Mouse (Mus musculus): ENCODE results near the gene Pgbd5. TPM values are rescaled to one million over a fixed set of nuclear protein-coding genes. Genes with fewer than 3 reads are reported as not detected.

Gene Pgbd5
- polyA plus RNA-seq, 1 experiment from 2014 or later, result 3.2 TPM

DNA sequence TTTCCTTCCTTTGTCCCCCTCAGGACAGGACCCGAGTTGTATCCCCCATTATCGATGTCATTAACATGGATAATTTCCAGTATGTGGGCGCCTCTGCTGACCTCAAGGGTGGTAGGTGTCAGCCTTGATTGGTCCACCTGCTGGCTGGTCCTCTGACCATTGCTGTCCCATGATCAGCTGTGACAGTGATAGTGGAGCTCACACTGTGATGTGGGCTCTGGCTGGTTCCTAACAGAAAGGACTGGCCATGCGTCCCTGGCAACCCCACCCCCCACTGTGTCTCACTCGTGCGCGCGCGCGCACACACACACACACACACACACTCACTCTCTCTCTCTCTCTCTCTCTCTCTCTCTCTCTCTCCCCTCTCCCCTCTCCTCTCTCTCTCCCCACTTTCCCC lies 109.8 kb downstream of the Pgbd5 start:
- ATAC-seq (ENCODE audit: insufficient number of reproducible peaks, insufficient read depth, low FRiP score, low read depth), result no peak
- no peaks in the 10 kb centered on the region for H3K27me3 ChIP-seq (ENCODE audit: control insufficient read depth, insufficient read depth, low read length)
- WGBS, result 86% methylated on average over 10 of the region's 10 CpGs

DNA sequence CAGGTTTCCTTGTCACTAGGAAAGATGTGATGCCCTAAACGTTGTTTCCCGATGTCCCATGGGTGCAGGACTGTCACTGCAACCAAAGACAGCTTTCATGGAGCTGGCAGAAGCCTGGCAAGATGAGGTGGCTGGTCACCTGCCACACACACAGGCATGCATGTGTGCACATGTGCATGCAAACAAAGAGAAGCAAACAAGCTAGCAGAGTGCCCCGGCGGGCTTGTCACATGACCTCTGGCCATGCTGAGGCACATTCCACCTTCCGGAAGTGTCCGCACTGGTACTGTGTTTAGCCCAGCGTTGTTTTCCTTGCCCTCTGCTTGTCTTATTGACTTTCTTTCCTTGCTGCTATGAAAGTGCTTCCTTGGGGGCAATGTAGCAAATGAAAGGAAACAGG lies 111.2 kb downstream of the Pgbd5 start:
- Histone ChIP-seq H3K4me3 (ENCODE audit: low read depth, low read length) (no peak overlapping the region), H3K9ac (replicated peaks; ENCODE audit: low read depth, low read length) (no peak overlapping the region), H3K27me3 (ENCODE audit: control insufficient read depth, insufficient read depth, low read length) (no peaks in the 10 kb centered on the region), H3K4me2 (replicated peaks; ENCODE audit: low read depth, low read length) (no peak overlapping the region), H3K9me3 (ENCODE audit: control insufficient read depth, low read depth, low read length) (no peaks in the 10 kb centered on the region), H3K27ac (ENCODE audit: low read length) (no peak overlapping the region), H3K4me1 (ENCODE audit: control insufficient read depth, insufficient read depth, low read length) (no peaks in the 10 kb centered on the region), H3K36me3 (ENCODE audit: control insufficient read depth, insufficient read depth, low read length) (peaks cover 22% of the 10 kb centered on the region)
- no peak for ATAC-seq (ENCODE audit: insufficient number of reproducible peaks, insufficient read depth, low FRiP score, low read depth)
- 75% methylated on average over 7 of the region's 7 CpGs for WGBS

More for the DNA sequence above, 109.8 kb downstream of the Pgbd5 start:
- H3K9me3 ChIP-seq (ENCODE audit: control insufficient read depth, low read depth, low read length), result no peaks in the 10 kb centered on the region
- H3K27ac ChIP-seq (ENCODE audit: low read length), result no peak overlapping the region
- H3K9ac ChIP-seq (replicated peaks; ENCODE audit: low read depth, low read length), result no peak overlapping the region
- H3K4me3 ChIP-seq (ENCODE audit: low read depth, low read length), result no peak overlapping the region
- no peaks in the 10 kb centered on the region for H3K4me1 ChIP-seq (ENCODE audit: control insufficient read depth, insufficient read depth, low read length)
- no peak overlapping the region for H3K4me2 ChIP-seq (replicated peaks; ENCODE audit: low read depth, low read length)
- H3K36me3 ChIP-seq (ENCODE audit: control insufficient read depth, insufficient read depth, low read length), result peaks cover 31% of the 10 kb centered on the region

DNA sequence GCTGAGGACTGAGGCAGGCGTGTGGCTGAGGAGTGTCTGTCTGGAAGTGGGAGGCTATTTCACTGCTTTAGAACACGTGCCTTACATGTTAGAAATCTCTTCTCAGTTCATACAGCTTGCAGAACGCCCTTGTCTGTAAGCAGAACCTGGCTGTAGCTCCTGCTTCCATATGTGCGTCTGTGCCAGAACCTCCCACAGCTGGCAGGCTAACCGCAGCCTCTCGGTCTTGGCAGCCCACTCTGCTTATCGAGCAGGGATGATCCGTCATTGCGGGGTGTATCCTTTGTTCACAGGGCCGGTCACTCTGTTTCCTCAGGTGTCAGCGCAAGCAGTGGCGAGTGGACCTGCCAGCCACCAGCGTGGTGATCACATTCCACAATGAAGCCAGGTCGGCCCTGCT lies 116.1 kb downstream of the Pgbd5 start:
- no peak for ATAC-seq (ENCODE audit: insufficient number of reproducible peaks, insufficient read depth, low FRiP score, low read depth)
- 84% methylated on average over 14 of the region's 14 CpGs for WGBS
- Histone ChIP-seq H3K36me3 (ENCODE audit: control insufficient read depth, insufficient read depth, low read length) (peaks cover under 1% of the 10 kb centered on the region; the same call in 1 of the 2 replicates), H3K4me2 (replicated peaks; ENCODE audit: low read depth, low read length) (no peak overlapping the region), H3K27ac (ENCODE audit: low read length) (no peak overlapping the region), H3K4me3 (ENCODE audit: low read depth, low read length) (no peak overlapping the region), H3K9me3 (ENCODE audit: control insufficient read depth, low read depth, low read length) (no peaks in the 10 kb centered on the region), H3K27me3 (ENCODE audit: control insufficient read depth, insufficient read depth, low read length) (no peaks in the 10 kb centered on the region), H3K9ac (replicated peaks; ENCODE audit: low read depth, low read length) (no peak overlapping the region), H3K4me1 (ENCODE audit: control insufficient read depth, insufficient read depth, low read length) (peaks cover 3% of the 10 kb centered on the region; the same call in 1 of the 2 replicates)

DNA sequence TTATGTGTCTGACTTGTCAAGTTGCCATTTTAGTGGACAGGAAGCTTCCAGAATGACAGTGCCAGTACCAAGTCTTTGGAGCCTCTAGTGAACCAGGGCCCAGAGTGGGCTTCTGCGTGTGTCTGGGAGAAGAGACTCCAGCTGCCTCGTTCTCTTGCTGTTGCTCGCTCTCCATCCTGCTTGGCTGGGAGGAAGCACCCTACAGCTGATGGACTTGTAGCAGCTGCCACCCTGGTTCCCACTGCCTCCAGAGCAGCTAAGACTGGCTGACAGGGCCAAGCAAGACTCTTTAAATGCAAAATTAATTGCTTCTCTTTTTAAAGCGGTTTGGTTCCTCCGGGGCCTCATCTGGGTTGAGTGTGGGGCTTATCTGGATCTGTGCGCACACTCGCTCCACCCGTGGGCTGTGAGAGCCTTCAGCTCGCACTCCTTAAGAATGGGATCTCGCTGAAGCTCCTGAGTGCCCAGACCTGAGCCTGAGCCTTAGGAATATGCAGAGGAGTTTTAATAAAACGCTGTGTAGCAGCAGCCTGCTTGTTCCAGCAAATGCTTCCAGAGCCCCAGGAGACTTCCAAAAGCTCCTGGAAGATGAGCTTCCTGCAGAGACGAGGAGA lies 118.1 kb downstream of the Pgbd5 start:
- Histone ChIP-seq H3K36me3 (ENCODE audit: control insufficient read depth, insufficient read depth, low read length) (no peaks in the 10 kb centered on the region; the same call in 1 of the 2 replicates), H3K9ac (replicated peaks; ENCODE audit: low read depth, low read length) (no peak overlapping the region), H3K27ac (ENCODE audit: low read length) (no peak overlapping the region; the same call in 1 of the 2 replicates), H3K4me2 (replicated peaks; ENCODE audit: low read depth, low read length) (no peak overlapping the region), H3K4me3 (ENCODE audit: low read depth, low read length) (no peak overlapping the region), H3K9me3 (ENCODE audit: control insufficient read depth, low read depth, low read length) (no peaks in the 10 kb centered on the region), H3K27me3 (ENCODE audit: control insufficient read depth, insufficient read depth, low read length) (no peaks in the 10 kb centered on the region), H3K4me1 (ENCODE audit: control insufficient read depth, insufficient read depth, low read length) (peaks cover 9% of the 10 kb centered on the region)
- WGBS, result 37% methylated on average over 12 of the region's 12 CpGs
- ATAC-seq (ENCODE audit: insufficient number of reproducible peaks, insufficient read depth, low FRiP score, low read depth), result no peak

DNA sequence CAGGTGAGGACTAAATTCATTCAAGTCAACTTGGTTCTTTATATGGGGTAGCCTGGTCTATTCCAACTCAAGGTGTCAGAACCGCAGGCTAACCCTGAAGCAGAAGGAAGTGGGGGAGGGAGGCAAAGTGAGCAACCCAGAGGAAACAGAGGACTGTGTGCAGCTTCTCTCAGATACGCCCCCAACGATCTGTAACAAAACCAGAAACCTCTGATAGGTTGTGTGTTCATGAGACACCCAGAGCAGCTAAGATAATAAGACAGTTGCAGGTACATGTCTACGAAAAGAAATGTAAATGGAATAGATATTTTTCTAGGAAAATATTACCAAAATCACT lies 120.2 kb downstream of the Pgbd5 start:
- no peaks in the 10 kb centered on the region for H3K27me3 ChIP-seq (ENCODE audit: control insufficient read depth, insufficient read depth, low read length)
- H3K4me3 ChIP-seq (ENCODE audit: low read depth, low read length), result no peak overlapping the region
- ATAC-seq (ENCODE audit: insufficient number of reproducible peaks, insufficient read depth, low FRiP score, low read depth), result no peak
- H3K4me2 ChIP-seq (replicated peaks; ENCODE audit: low read depth, low read length), result no peak overlapping the region
- H3K36me3 ChIP-seq (ENCODE audit: control insufficient read depth, insufficient read depth, low read length), result no peaks in the 10 kb centered on the region; the same call in 1 of the 2 replicates
- no peak overlapping the region for H3K27ac ChIP-seq (ENCODE audit: low read length)
- WGBS, result 89% methylated on average over 4 of the region's 4 CpGs
- H3K4me1 ChIP-seq (ENCODE audit: control insufficient read depth, insufficient read depth, low read length), result peaks cover 9% of the 10 kb centered on the region
- no peaks in the 10 kb centered on the region for H3K9me3 ChIP-seq (ENCODE audit: control insufficient read depth, low read depth, low read length)
- H3K9ac ChIP-seq (replicated peaks; ENCODE audit: low read depth, low read length), result no peak overlapping the region

Other genes starting within 250 kb of the Pgbd5 start
- gene Galnt2, start 208.3 kb downstream of the Pgbd5 start, polyA plus RNA-seq (2014; fragmentation: Nextera tagmentation; extraction: Ambion mirVana), result 57.6 and 74.3 TPM in 2 replicates
- gene Cog2, start 81.1 kb upstream of the Pgbd5 start, polyA plus RNA-seq (2014; fragmentation: Nextera tagmentation; extraction: Ambion mirVana), result 36.9 and 39.1 TPM in 2 replicates
- gene Agt, start 130.0 kb upstream of the Pgbd5 start, polyA plus RNA-seq (2014; fragmentation: Nextera tagmentation; extraction: Ambion mirVana), result 1.8 and 2.4 TPM in 2 replicates
- 0.13 TPM in 1 of 2 replicates, not detected in the other for gene Capn9, start 136.5 kb upstream of the Pgbd5 start, polyA plus RNA-seq (2014; fragmentation: Nextera tagmentation; extraction: Ambion mirVana)
- gene 2310022B05Rik, start 223.7 kb upstream of the Pgbd5 start, polyA plus RNA-seq (2014; fragmentation: Nextera tagmentation; extraction: Ambion mirVana), result 40.3 and 41.6 TPM in 2 replicates